Mouse (Mus musculus): Measurements from ENCODE around the gene Akap12.

DNA sequence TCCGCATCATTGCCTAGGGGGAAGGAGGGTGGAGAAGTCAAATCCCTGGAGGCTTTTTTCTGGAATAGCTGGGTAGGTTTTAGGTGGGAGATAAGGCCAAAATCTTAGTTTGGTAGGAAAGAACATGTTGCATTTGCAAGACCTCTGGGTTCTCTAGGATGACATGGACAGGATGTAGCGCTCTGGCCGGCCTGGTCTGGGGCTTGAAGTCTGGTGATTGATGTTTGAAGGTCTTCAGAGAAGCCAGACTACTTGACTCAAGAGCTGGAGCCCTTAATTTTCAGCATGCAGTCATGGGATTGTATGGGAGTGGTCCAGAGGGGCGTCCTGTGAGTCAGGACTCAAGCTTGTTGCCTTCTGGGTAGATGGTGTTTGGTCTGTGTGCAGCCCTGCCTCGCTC lies 114.6 kb downstream of the Akap12 start:
- no peak for TF ChIP-seq CTCF (IDR thresholded peaks at IDR 0.05; ENCODE audit: low read depth)
- TF ChIP-seq EP300 (optimal IDR thresholded peaks at IDR 0.05), result no peak

Measured in stomach, postnatal 0 days (tissue).